ENCODE assay signal across 16 mouse cellular contexts in genomic region chrX:57235982-57236381, GRCm38 (mm10). TPM values are rescaled to one million over a fixed set of nuclear protein-coding genes. Genes with fewer than 3 reads are reported as not detected.
DNase-seq lines count a peak whose midpoint lies in the region; ATAC-seq and TF ChIP-seq lines count a peak whose summit lies in the region.
"Had no signal": no experiment of that assay in that cellular context is flagged by ENCODE, and none has a peak within 500 bp of the region (broad histone marks: within the 10 kb centered on the region; RNA-seq: fewer than 3 reads in every experiment).

No protein-coding gene starts in this region.

- no peaks in the 10 kb centered on the region for H3K36me3 ChIP-seq in kidney, postnatal 0 days (ENCODE audit: insufficient read depth, low read length)
- H3K36me3 ChIP-seq in kidney, embryonic 15.5 days = no peaks in the 10 kb centered on the region
- no peaks in the 10 kb centered on the region for H3K36me3 ChIP-seq in kidney, embryonic 14.5 days (ENCODE audit: control insufficient read depth, insufficient read depth, low read length)
- H3K36me3 ChIP-seq: heart, embryonic 10.5 days; hindbrain, embryonic 12.5 days; liver, embryonic 13.5 days had no signal

- TF ChIP-seq CTCF in kidney, postnatal 0 days (IDR thresholded peaks at IDR 0.05; ENCODE audit: low read depth) = peak; percentile 37
- TF ChIP-seq CTCF in bone marrow, adult 2 months (IDR thresholded peaks at IDR 0.05; ENCODE audit: control insufficient read depth, insufficient read depth, low read length) = peak; percentile 23; the same call in 1 of the 2 replicates

- no peak for TF ChIP-seq POLR2A in bone marrow, adult 2 months (IDR thresholded peaks at IDR 0.05; ENCODE audit: borderline replicate concordance, control insufficient read depth, low read depth, low read length)

- no peak overlapping the region for H3K9ac ChIP-seq in kidney, postnatal 0 days (ENCODE audit: low read depth, low read length)
- no peak overlapping the region for H3K9ac ChIP-seq in kidney, embryonic 15.5 days
- H3K9ac ChIP-seq in kidney, embryonic 14.5 days (ENCODE audit: low read depth, low read length) = no peak overlapping the region
- H3K9ac ChIP-seq: hindbrain, embryonic 12.5 days; liver, embryonic 13.5 days had no signal

- H3K4me3 ChIP-seq in kidney, postnatal 0 days (replicated peaks; ENCODE audit: low read depth, low read length) = no peak overlapping the region
- no peak overlapping the region for H3K4me3 ChIP-seq in kidney, embryonic 15.5 days (replicated peaks)
- H3K4me3 ChIP-seq in bone marrow, adult 2 months (replicated peaks; ENCODE audit: control insufficient read depth, low read depth, low read length) = no peak overlapping the region
- no peak overlapping the region for H3K4me3 ChIP-seq in kidney, embryonic 14.5 days (ENCODE audit: low read length)
- H3K4me3 ChIP-seq: heart, embryonic 10.5 days; hindbrain, embryonic 12.5 days; liver, embryonic 13.5 days had no signal

- H3K27ac ChIP-seq in kidney, postnatal 0 days = no peak overlapping the region
- H3K27ac ChIP-seq in kidney, embryonic 15.5 days = no peak overlapping the region
- no peak overlapping the region for H3K27ac ChIP-seq in bone marrow, adult 2 months (ENCODE audit: control insufficient read depth, insufficient read depth, low read depth, low read length, poor library complexity)
- no peak overlapping the region for H3K27ac ChIP-seq in kidney, embryonic 14.5 days (ENCODE audit: low read depth, low read length)
- H3K27ac ChIP-seq: heart, embryonic 10.5 days; hindbrain, embryonic 12.5 days; liver, embryonic 13.5 days had no signal

- WGBS in kidney, postnatal 0 days = 66% methylated on average over 4 of the region's 4 CpGs
- WGBS in kidney, embryonic 15.5 days = 75% methylated on average over 4 of the region's 4 CpGs
- 76% methylated on average over 4 of the region's 4 CpGs for WGBS in bone marrow, adult 2 months
- 70% methylated on average over 4 of the region's 4 CpGs for WGBS in kidney, embryonic 14.5 days

- H3K4me1 ChIP-seq in kidney, postnatal 0 days (replicated peaks; ENCODE audit: insufficient read depth, low read length) = no peaks in the 10 kb centered on the region
- H3K4me1 ChIP-seq in kidney, embryonic 15.5 days = no peaks in the 10 kb centered on the region
- no peaks in the 10 kb centered on the region for H3K4me1 ChIP-seq in bone marrow, adult 2 months (ENCODE audit: control insufficient read depth, insufficient read depth, low read length)
- H3K4me1 ChIP-seq in kidney, embryonic 14.5 days (ENCODE audit: control insufficient read depth, insufficient read depth, low read length) = no peaks in the 10 kb centered on the region
- H3K4me1 ChIP-seq: heart, embryonic 10.5 days; hindbrain, embryonic 12.5 days; liver, embryonic 13.5 days had no signal

- no peak for ATAC-seq in kidney, postnatal 0 days (replicated peaks; ENCODE audit: low FRiP score, low read depth)
- no peak for ATAC-seq in kidney, embryonic 15.5 days (replicated peaks; ENCODE audit: low FRiP score)
- ATAC-seq in kidney, embryonic 14.5 days (ENCODE audit: low FRiP score, low TSS enrichment) = no peak

- no peaks in the 10 kb centered on the region for H3K9me3 ChIP-seq in kidney, postnatal 0 days (replicated peaks; ENCODE audit: low read length)
- H3K9me3 ChIP-seq in kidney, embryonic 15.5 days (replicated peaks) = no peaks in the 10 kb centered on the region
- H3K9me3 ChIP-seq in kidney, embryonic 14.5 days (ENCODE audit: control insufficient read depth, low read length) = no peaks in the 10 kb centered on the region
- H3K9me3 ChIP-seq: heart, embryonic 10.5 days; hindbrain, embryonic 12.5 days; liver, embryonic 13.5 days had no signal

- no peak for DNase-seq in kidney, postnatal 0 days (ENCODE audit: low spot score)
- peak; percentile 64 for DNase-seq in thymus, postnatal 4 days
- no peak for DNase-seq in thymus, adult 18-20 months
- DNase-seq in spleen, postnatal 36 days (ENCODE audit: low spot score in 2 of 2) = no peak
- DNase-seq in urinary bladder, adult 2 months (ENCODE audit: low spot score) = no peak
- DNase-seq: adrenal gland, postnatal 14 days; cerebellum, adult 18-20 months; embryo, embryonic 11 days; kidney, postnatal 14 days; liver, embryonic 13.5 days; thymus, postnatal 36 days had no signal

- H3K4me2 ChIP-seq in kidney, postnatal 0 days (ENCODE audit: low read length) = no peak overlapping the region
- H3K4me2 ChIP-seq in kidney, embryonic 15.5 days = no peak overlapping the region
- no peak overlapping the region for H3K4me2 ChIP-seq in kidney, embryonic 14.5 days (replicated peaks; ENCODE audit: low read depth, low read length)
- H3K4me2 ChIP-seq: hindbrain, embryonic 12.5 days; liver, embryonic 13.5 days had no signal

- H3K27me3 ChIP-seq in kidney, postnatal 0 days (ENCODE audit: insufficient read depth, low read length) = no peaks in the 10 kb centered on the region
- H3K27me3 ChIP-seq in kidney, embryonic 15.5 days = no peaks in the 10 kb centered on the region
- H3K27me3 ChIP-seq in kidney, embryonic 14.5 days (ENCODE audit: control insufficient read depth, insufficient read depth, low read length) = no peaks in the 10 kb centered on the region
- H3K27me3 ChIP-seq: hindbrain, embryonic 12.5 days; liver, embryonic 13.5 days had no signal

RNA-seq across cellular contexts. Expression of gene Cd40lg, which starts 24.0 kb away (rescaled TPM):
- polyA plus RNA-seq in kidney, postnatal 0 days (2015; fragmentation: Nextera tagmentation; extraction: Ambion mirVana) = not detected in 2 replicates
- polyA plus RNA-seq in kidney, embryonic 15.5 days (2015; fragmentation: Nextera tagmentation; extraction: Ambion mirVana) = not detected in 2 replicates
- polyA plus RNA-seq in bone marrow, adult 2 months (2011; ENCODE audit: insufficient read depth, insufficient read length, low replicate concordance, missing spikeins) = not detected in 2 replicates
- not detected in 2 replicates for polyA plus RNA-seq in kidney, embryonic 14.5 days (2014; fragmentation: Nextera tagmentation; extraction: Ambion mirVana)
- polyA plus RNA-seq in urinary bladder, adult 2 months (2012; rRNA removed) = 0.10 and 0.12 TPM in 2 replicates
- polyA plus RNA-seq: heart, embryonic 10.5 days; hindbrain, embryonic 12.5 days; liver, embryonic 13.5 days had no signal
